Mouse (Mus musculus) thymus, adult 2 months (tissue): ENCODE data around the gene Slc13a5.

ENCODE experiments used
- CTCF ChIP-seq: fragments of 200-500 bp; IDR thresholded peaks from 2 replicates; pipeline ENCODE4 v1.5.1; 2012; ENCODE audit warnings: mild to moderate bottlenecking, control low read depth, low read length, moderate library complexity, borderline replicate concordance; ENCODE audit not compliant: control insufficient read depth, poor library complexity, insufficient read depth; ENCODE audit errors: extremely low read depth
- POLR2A ChIP-seq: fragments of 200-500 bp; IDR thresholded peaks from 2 replicates; pipeline ENCODE4 v1.6.1; 2012; ENCODE audit warnings: mild to moderate bottlenecking, low read length, control low read depth, moderate library complexity; ENCODE audit not compliant: control insufficient read depth, poor library complexity, insufficient read depth; ENCODE audit errors: extremely low read depth

GRCm38 (mm10) chr11:72232991-72233390 lies 34.0 kb downstream of the Slc13a5 start:
- TF ChIP-seq POLR2A, result no peak
- TF ChIP-seq CTCF, result no peak
